Mouse (Mus musculus): ENCODE results near the gene Hmcn1. TPM values are rescaled to one million over a fixed set of nuclear protein-coding genes. Genes with fewer than 3 reads are reported as not detected.

Gene Hmcn1
- total RNA-seq, 4 experiments from 2014 or later = 6.5 to 8.5 (median 6.9) TPM

DNA sequence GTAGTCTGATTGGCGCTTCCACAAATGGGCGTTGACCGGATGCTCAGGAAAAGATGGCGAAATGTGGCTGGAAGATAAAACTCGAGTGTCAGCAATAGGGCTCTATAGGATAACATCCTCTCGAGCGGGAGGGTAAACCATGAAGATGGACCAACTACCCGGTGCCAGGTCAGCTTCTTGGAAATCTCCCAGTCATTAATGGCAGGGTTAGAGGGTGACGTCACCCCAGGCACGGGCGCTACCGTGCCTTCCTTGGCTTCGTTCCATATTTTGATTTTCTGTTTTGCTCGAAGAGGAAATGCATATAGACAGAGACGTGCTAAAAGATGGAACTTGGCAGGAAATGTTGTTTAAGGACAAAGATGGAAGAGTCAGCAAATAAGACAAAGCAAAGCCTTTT lies 312.2 kb downstream of the Hmcn1 start:
- no peak for DNase-seq (ENCODE audit: low spot score in 2 of 2)

DNA sequence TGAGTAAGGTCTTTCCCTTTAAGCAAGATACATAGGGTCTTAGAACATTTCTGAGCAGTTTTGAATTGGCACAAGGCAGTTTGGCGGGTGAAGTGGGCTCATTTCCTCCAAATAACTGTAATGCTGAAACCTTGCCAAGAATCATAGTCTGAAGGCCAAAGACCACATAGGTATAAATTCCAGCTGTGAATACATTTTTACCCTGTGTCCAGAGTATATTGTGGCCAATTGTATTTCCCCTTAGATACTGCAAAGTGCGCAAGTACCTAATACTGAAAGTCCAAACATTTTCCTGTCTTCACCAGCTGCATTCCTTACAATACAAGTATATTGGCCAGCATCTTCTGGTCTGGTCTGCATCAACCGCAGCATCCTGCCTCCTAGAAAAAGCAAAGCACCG lies 312.9 kb downstream of the Hmcn1 start:
- DNase-seq (ENCODE audit: low spot score in 2 of 2) = no peak

GRCm38 (mm10) chr1:150645314-150645713 lies 347.9 kb downstream of the Hmcn1 start:
- no peak for DNase-seq (ENCODE audit: low spot score in 2 of 2)

DNA sequence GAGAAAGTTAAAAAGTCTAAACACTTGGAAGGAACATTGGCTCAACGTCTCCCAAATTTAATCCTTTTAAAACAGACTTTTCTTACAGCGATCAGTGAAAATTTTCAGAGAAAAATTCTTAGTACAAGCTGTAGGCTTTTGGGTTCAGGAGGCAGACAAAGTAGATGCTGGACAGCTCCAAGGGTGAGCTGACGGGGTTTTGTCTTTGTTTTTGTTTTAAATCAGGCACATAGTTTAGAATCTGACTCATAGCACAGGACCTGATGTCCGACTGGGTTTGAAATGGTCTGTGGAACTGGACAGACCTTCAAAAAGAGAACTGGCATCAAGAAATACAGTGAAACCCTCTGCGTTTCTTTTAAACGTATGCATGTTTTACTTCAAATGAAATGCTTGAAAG lies 353.7 kb downstream of the Hmcn1 start:
- DNase-seq (ENCODE audit: low spot score in 2 of 2) = no peak

DNA sequence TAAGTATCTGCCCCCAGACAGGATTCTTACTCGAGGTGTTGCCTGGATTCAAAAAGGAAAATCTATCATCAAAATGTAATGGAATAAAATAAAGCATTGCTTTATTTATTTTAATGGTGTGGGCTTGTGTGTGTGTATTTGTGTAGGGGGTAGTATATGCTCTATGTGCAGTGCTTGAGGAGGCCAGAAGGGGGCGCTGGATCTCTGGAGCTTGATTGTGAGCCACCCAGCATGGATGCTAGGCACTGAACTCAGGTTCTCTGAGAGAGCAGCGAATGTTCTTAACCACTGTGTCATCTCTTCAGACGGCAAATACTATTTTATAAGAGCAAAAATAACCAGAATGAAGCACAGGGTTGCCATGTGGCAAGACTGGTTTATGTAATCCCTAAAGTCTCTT lies 360.7 kb downstream of the Hmcn1 start:
- DNase-seq (ENCODE audit: low spot score in 2 of 2) = no peak

- no peak for DNase-seq (ENCODE audit: low spot score in 2 of 2)
Observed at GRCm38 (mm10) chr1:150631856-150632171, 361.4 kb downstream of the Hmcn1 start.

DNA sequence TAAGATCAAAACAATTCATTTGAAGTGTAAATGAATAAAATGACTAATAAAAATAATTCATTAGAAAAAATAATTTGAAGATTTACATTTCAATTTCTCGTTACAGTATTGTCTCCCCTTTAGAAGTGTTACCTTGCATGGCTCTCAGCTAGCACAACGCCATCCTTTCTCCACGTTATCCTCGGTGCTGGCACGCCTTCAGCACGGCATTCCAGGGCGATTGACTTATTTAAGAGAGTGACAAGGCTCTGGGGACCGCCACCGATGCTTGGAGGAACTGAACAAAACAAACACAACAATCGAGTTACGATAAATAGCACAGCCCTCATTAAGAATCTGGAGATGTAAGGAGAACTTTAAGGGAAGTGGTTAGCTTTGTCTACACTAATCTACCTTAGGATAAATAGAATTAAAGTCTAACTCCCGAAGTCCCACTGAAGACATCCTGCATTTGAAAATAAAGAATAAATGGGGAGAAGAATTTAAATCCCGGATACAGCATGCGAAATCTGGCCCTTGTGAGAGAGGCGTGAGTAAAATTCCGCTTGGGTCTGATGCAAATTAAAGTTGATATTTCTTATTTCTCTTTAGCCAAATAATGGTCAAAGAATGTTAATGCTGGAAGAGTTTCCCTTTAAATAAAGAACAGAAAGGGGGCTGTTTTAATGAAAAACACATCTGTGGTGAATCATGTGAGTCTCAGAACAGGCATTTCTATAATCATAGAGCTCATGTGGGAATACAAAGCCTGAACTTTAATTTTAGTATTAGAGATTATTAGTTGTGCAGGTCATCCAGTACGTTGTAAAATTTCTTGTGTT lies 362.0 kb downstream of the Hmcn1 start:
- DNase-seq (ENCODE audit: low spot score in 2 of 2) = no peak

- DNase-seq (ENCODE audit: low spot score in 2 of 2) = no peak
Observed at GRCm38 (mm10) chr1:150623226-150623625, 370.0 kb downstream of the Hmcn1 start.

DNA sequence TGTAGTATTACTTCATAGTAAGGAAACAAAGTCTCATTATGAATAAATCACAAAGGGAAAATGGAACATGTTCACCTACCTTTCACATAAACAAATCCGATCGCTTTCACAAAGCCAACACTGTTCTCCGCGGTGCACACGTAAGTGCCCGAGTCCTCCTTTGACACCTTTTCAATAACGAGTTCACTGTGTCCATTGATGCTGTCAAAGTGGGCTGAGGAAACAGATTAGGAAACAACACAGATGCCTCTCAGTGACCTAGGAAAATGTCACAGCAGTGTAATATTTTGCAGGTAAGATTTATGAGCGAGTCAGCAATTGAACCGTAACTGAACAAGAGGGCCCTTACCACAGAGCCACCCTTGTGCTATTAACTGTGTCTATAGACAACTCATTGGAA lies 382.7 kb downstream of the Hmcn1 start:
- no peak for DNase-seq (ENCODE audit: low spot score in 2 of 2)

DNA sequence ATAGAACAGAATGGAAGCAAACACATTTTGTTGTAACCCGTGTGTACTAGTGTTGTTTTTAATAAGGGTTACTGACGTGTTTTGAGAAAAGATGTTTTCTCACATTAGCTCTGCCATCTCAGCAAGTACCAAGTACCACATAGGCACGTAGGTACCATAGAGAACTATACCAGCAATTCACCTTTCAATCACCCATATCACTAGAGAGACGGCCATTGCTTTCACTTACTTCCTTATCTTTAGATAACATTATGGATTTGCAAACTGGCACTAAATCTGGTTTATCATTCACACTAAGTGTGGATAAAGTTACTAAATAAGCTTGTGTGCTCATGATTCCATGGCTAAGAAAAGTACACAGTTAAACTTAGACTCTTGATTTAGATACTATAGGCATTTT lies 387.1 kb downstream of the Hmcn1 start:
- DNase-seq (ENCODE audit: low spot score in 2 of 2) = no peak

GRCm38 (mm10) chr1:150593614-150594013 lies 399.6 kb downstream of the Hmcn1 start:
- DNase-seq (ENCODE audit: low spot score in 2 of 2) = no peak

DNA sequence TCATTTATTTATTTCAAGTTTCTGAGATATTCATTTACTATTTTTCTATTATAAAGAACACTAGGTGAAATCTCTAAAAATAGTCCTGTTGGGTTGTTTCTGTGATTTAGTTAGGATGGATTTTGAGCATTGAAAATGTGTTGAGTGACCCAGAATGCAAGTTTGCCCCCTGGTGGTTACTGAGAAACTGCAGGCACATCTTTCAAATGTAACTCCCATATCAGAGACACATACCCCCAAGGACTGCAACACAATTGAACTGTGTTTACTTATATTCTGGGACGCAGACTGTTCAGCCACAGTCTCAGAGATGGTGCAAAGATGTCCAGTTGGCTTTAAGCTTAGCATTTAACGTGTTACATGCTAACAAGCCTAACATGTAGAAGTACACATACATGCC lies 402.0 kb downstream of the Hmcn1 start:
- peak; percentile 8 to 22 for DNase-seq (ENCODE audit: low spot score in 2 of 2)

GRCm38 (mm10) chr1:150587410-150587809 lies 405.8 kb downstream of the Hmcn1 start:
- no peak for DNase-seq (ENCODE audit: low spot score in 2 of 2)

GRCm38 (mm10) chr1:150584477-150584876 lies 408.8 kb downstream of the Hmcn1 start:
- no peak for DNase-seq (ENCODE audit: low spot score in 2 of 2)

GRCm38 (mm10) chr1:150583734-150584133 lies 409.5 kb downstream of the Hmcn1 start:
- no peak for DNase-seq (ENCODE audit: low spot score in 2 of 2)

GRCm38 (mm10) chr1:150580561-150580960 lies 412.7 kb downstream of the Hmcn1 start:
- peak; percentile 53 to 66 for DNase-seq (ENCODE audit: low spot score in 2 of 2)

DNA sequence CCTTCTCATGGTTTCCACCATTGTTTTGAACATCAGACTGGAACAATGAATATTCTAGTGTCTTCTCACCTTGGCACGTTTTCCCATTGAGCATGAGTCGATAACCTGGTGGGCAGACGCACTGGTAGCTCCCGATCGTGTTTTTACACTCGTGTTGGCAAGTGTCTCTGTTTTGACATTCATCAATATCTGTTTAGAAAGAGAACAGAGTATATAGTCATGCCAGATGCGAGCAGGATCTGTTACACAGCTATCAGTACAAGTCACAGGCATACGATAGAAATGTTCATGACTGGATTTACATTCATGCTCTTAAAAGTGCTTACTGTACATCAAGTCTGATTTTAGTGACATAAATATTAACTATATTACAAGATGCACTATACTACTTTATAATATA lies 419.8 kb downstream of the Hmcn1 start:
- no peak for DNase-seq (ENCODE audit: low spot score in 2 of 2)

DNA sequence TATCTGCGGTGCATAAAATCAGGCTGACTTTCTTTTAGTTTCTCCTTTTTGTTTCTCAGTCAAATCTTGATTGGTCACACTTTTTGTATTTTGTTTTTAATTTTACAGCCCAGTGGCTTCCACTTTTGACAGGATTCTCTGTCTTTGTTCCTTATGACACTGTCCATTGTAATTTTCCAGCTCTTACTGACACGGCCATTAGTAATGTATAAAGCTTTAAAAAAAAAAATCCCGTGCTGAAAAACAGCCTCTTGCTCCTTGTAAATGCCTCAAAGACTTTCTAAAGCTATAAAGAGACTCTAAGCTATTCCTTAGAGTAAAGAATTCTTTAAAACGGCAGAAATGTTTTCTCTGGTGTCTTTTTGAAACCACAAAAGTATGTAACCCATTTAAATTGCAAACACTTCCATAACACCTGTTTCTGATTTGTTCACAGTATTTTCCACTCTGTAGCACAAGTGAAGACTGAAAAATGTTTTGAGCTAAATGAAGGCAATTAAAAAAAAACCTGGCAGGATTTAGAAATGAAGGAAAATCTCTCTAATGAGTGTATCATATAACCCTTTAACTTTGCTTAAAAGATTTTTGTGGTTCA lies 422.6 kb downstream of the Hmcn1 start:
- no peak for DNase-seq (ENCODE audit: low spot score in 2 of 2)

DNA sequence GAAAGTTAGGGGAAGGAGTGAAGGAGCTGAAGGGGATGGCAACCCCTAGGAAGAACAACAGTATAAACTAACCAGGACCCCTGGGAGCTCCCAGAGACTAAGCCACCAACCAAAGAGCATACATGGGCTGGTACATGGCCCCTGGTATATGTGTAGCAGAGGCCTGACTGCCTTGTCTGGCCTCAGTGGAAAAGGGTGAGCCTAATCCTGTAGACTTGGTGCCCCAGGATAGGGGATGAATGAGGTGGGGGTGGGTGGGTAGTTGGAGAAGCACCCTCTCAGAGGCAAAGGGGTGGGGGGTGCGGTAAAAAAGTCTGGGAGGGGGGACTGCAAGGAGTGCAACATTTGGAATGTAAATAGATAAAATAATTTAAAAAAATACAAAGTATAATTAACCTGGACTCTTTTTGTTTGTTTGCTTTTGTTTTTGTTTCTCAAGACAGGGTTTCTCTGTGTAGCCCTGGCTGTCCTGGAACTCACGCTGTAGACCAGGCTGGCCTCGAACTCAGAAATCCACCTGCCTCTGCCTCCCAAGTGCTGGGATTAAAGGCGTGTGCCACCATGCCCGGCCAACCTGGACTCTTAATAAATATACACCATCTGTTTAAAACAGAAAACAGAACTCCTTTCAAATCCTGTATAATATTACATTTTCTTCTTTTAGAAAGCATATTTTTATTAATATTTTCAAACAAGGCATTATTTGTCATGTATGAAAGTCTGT lies 423.3 kb downstream of the Hmcn1 start:
- no peak for DNase-seq (ENCODE audit: low spot score in 2 of 2)

- no peak for DNase-seq (ENCODE audit: low spot score in 2 of 2)
Observed at GRCm38 (mm10) chr1:150566287-150566686, 426.9 kb downstream of the Hmcn1 start.

GRCm38 (mm10) chr1:150556621-150557020 lies 436.6 kb downstream of the Hmcn1 start:
- no peak for DNase-seq (ENCODE audit: low spot score in 2 of 2)

- DNase-seq (ENCODE audit: low spot score in 2 of 2) = peak; percentile 17 to 25
Observed at GRCm38 (mm10) chr1:150551390-150551789, 441.8 kb downstream of the Hmcn1 start.

GRCm38 (mm10) chr1:150546463-150546862 lies 446.8 kb downstream of the Hmcn1 start:
- DNase-seq (ENCODE audit: low spot score in 2 of 2) = no peak
